Mouse (Mus musculus): Measurements from ENCODE around the gene Frmd4a.

The Frmd4a gene

GRCm38 (mm10) chr2:4393046-4393445 lies 375.5 kb downstream of the Frmd4a start:
- no peak for DNase-seq (ENCODE audit: low spot score)

- DNase-seq (ENCODE audit: low spot score) = no peak
These were observed 377.1 kb downstream of the Frmd4a start for GRCm38 (mm10) chr2:4394641-4395040.

GRCm38 (mm10) chr2:4399721-4400120 lies 382.2 kb downstream of the Frmd4a start:
- DNase-seq (ENCODE audit: low spot score) = no peak

- DNase-seq (ENCODE audit: low spot score) = peak; percentile 59
These were observed 383.5 kb downstream of the Frmd4a start for GRCm38 (mm10) chr2:4400771-4401596.

- no peak for DNase-seq (ENCODE audit: low spot score)
These were observed 384.4 kb downstream of the Frmd4a start for GRCm38 (mm10) chr2:4401597-4402581.

- no peak for DNase-seq (ENCODE audit: low spot score)
These were observed 389.5 kb downstream of the Frmd4a start for GRCm38 (mm10) chr2:4406977-4407376.

- DNase-seq (ENCODE audit: low spot score) = no peak
These were observed 392.4 kb downstream of the Frmd4a start for GRCm38 (mm10) chr2:4409810-4410433.

- DNase-seq (ENCODE audit: low spot score) = peak; percentile 24
These were observed 395.5 kb downstream of the Frmd4a start for GRCm38 (mm10) chr2:4412870-4413595.

GRCm38 (mm10) chr2:4413596-4414335 lies 396.2 kb downstream of the Frmd4a start:
- no peak for DNase-seq (ENCODE audit: low spot score)

GRCm38 (mm10) chr2:4420679-4421312 lies 403.3 kb downstream of the Frmd4a start:
- no peak for DNase-seq (ENCODE audit: low spot score)

- DNase-seq (ENCODE audit: low spot score) = no peak
These were observed 404.2 kb downstream of the Frmd4a start for GRCm38 (mm10) chr2:4421757-4422156.

- no peak for DNase-seq (ENCODE audit: low spot score)
These were observed 406.4 kb downstream of the Frmd4a start for GRCm38 (mm10) chr2:4423896-4424295.

- DNase-seq (ENCODE audit: low spot score) = no peak
These were observed 410.9 kb downstream of the Frmd4a start for GRCm38 (mm10) chr2:4428407-4428855.

- no peak for DNase-seq (ENCODE audit: low spot score)
These were observed 415.6 kb downstream of the Frmd4a start for GRCm38 (mm10) chr2:4433119-4433518.

- no peak for DNase-seq (ENCODE audit: low spot score)
These were observed 417.5 kb downstream of the Frmd4a start for GRCm38 (mm10) chr2:4435051-4435450.

GRCm38 (mm10) chr2:4436361-4437231 lies 419.1 kb downstream of the Frmd4a start:
- no peak for DNase-seq (ENCODE audit: low spot score)

- no peak for DNase-seq (ENCODE audit: low spot score)
These were observed 421.2 kb downstream of the Frmd4a start for GRCm38 (mm10) chr2:4438739-4439138.

GRCm38 (mm10) chr2:4439909-4440308 lies 422.4 kb downstream of the Frmd4a start:
- DNase-seq (ENCODE audit: low spot score) = no peak

- no peak for DNase-seq (ENCODE audit: low spot score)
These were observed 424.3 kb downstream of the Frmd4a start for GRCm38 (mm10) chr2:4441840-4442239.
